Mouse (Mus musculus) embryo, embryonic 11.5 days (tissue): Measurements from ENCODE around the gene Olfr97.
"Not testable (repeated sequence)": the region's sequence is repeated elsewhere in the genome, so short reads cannot be mapped to it uniquely, and the experiment has no call there.

Experiments used
- DNase-seq: peaks from one replicate; pipeline ENCODE4 v3.0.0-alpha.2; 2012; ENCODE audit warnings: low read depth, low spot score

Gene Olfr97

DNA sequence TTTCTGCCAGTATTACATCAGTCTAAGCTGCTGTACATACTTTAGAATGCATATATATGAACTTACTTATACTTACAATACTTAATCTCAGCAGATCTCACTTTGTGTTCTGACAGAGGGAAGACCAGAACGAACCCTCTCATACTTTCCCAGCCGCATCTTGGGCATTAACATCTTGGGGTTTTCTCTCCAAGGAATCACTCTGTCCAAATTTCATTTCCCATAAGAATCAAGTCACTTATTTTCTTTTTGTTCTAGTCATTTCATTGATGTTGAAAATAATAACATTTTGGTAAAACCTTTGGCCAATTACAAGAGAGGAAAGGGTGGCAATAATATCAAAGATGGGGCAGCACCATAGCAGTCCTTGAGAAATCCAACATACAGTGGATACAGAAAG lies at the start of gene Olfr97:
Olfr97 (minus strand) TSS at position 101 of the 400 bp plus-strand sequence.
- DNase-seq: not testable (repeated sequence)

DNA sequence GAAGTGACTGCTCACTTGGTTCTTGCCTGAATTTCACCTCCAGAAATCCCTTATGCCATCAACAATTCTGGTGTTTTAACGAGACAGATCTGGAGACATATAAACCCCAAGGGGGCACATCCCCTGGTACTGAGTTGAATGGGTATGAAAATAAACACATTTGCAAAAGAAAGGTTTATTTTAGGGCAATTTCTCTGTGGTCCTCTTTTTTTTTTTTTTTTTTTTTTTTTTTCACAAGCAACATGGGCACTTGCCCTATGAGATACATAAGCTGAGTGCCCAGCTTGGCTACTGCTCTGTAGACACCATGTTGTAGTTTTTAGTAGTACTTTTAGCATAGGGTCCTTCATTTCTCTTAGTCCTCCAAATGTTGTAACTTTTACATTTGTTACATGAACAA lies 46.2 kb upstream of the Olfr97 start, which contains the start of gene Olfr99:
Olfr99 (minus strand) TSS at position 101 of the 400 bp plus-strand sequence.
- DNase-seq: no peak

DNA sequence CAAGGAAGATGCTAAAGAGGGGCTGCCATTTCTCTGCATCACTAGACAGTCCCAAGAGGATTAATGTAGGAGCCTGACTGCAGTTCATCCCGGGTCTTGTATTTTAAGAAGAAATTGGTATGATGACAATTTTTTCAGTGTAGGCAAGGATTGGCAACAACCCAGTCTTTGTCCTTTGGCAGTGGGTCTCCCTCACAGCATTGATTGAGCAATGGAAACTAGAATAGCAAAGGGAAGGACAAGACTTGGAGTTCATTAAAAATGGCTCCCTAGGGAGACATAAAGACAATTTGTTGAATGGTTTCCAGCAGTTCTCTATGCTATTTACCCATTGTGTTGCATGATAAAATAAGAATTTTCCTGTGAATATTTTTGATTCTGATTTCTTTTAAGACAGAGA lies 43.2 kb upstream of the Olfr97 start:
- no peak for DNase-seq

DNA sequence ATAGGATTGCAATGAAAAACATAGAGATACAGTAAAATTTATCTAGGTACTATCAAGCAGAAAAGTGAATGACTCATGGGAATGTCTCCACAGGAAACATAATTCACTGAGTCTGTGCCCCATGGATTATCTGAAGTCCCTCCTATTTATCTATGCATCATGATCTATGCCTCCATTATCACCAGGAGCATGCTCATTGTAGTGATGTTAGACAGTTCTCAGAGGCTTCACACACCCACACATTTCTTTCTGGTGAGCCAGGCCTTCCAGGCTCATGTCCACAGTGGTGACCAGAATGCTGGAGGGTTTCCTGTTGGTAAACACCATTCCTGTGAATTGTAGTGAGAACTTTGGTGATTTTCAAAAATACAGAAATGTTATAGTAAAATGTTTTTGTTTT lies 39.4 kb upstream of the Olfr97 start:
- no peak for DNase-seq

DNA sequence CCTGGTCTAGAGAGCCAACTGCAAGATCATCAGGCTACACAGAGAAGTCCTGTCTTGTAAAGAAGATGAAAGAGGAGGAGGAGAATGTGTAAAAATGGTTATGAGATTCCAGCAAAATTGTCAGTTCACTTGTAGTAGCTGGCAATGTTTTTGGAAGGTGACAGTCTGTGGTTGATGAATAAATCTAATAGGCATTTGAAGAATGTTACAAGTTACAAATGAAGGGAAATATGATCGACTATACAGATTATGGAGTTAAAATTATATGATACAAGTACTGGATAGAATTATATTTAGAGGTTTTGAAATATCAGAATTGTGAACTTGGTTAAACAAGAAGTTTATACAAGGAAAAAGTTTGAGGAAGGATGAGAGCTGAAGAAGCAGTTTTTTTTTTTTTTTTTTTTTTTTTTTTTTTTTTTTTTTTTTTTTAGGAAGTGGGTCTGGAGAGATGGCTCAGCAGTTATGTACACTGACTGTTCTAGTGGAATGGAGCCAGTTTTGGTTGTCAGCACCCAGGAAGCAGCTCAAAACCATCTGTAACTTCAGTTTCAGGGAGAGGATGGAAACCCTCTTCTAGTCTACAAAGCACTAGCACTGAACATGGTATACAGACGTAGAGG lies 38.6 kb upstream of the Olfr97 start:
- DNase-seq: no peak

DNA sequence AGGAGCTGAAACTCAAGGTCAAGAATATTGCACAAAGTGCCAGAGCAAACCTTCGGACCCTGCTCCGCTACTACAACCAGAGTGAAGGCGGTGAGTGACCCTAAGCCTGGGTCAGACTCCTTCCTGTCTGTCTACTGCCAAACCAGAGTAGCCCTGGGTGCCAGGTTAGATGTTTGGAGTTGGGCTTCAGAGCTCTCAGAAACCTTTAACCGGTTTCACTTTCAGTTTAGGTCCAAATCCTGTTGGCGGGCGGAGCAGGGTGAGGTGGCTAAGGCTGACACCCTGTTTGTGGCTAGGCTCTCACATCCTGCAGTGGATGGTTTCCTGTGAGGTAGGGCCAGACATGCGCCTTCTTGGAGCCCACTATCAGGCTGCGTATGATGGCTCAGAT lies 33.6 kb upstream of the Olfr97 start:
- DNase-seq: no peak

DNA sequence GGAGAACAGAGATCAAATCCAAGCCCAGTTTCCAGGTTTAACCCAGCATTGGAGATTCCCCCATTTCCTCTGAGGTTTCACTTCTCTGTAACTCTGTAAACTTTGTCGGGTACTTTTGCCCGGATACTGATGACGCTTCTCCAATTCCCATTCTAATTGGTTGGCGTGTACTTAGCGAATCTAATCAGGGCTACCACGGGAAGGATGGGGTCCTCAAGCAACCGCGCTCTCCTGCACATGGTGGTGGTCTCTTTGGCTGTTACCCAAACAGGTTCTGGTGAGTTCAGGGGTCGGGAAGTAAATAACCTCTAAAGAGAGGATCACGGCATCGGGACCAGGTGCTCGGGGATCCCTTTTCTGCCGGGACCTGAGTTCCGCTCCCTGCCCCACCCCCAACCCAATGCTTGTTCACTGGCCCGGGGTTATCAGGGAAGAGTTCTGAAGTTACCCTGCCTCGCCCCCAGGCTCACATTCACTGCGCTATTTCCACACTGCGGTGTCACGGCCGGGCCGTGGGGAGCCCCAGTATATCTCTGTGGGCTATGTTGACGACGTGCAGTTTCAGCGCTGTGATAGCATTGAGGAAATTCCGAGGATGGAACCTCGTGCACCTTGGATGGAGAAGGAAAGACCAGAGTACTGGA lies 33.0 kb upstream of the Olfr97 start, which contains the start of gene H2-M3:
H2-M3 (plus strand) TSS at position 163 of the 644 bp plus-strand sequence.
- peak; percentile 76 for DNase-seq

DNA sequence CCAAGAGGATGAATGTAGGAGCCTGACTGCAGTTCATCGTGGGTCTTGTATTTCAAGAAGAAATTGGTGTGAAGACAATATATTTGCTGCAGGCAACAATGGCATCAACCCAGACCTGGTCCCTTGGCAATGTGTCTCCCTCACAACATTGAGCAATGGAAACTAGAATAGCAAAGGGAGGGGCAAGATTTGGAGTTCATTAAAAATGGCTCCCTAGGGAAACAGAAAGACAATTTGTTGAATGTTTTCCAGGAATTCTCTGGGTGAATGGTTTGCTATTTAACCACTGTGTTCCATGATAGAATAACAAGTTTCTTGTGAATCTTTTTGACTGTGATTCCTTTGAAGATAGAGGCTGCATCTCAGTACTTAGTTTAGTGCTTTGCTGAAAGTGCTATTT lies 26.5 kb upstream of the Olfr97 start, which contains the start of gene Olfr98:
Olfr98 (minus strand) TSS at position 124 of the 400 bp plus-strand sequence.
- DNase-seq: no peak

DNA sequence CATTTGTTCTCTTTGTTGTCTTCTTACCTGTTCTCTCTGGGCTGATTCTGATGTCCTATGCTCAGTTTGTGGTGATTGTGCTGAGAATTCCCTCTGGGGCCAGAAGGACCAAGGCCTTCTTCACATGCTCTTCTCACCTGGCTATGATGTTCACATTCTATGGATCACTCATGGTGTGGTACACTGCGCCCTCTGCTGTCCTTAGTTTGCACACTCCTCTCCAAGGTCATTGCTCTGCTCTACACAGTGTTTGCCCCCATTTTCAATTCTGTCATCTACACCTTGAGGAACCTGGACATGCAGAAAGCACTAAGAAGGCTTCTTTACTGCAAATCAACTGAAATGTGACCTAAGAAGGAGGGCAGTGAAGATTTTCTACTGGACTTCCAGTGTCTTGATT lies 13.4 kb upstream of the Olfr97 start:
- no peak for DNase-seq

DNA sequence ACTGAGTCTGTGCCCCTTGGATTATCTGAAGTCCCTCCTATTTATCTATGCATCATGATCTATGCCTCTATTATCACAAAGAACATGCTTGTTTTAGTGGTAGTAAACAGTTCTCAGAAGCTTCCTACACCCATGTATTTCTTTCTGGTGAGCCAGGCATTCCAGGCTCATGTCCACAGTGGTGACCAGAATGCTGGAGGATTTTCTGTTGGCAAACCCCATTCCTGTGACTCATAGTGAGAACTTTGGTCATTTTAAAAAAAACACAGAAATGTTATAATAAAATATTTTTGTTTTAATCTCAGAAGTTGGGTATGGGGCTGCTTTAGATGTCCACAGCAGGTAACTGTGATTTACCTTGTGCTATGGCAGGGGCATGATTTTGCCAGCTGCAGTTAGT lies 12.3 kb upstream of the Olfr97 start:
- no peak for DNase-seq

DNA sequence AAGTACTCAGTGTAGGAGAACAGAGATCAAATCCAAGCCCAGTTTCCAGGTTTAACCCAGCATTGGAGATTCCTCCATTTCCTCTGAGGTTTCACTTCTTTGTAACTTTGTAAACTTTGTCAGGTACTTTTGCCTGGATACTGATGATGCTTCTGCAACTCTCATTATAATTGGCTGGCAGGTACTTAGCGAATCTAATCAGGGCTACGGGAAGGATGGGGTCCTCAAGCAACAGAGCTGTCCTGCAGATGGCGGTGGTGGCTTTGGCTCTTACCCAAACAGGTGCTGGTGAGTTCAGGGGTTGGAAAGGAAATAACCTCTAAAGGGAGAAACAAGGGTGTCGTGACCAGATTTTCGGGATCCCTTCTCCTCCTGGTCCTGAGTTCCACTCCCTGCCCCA lies 9.6 kb upstream of the Olfr97 start:
- DNase-seq: no peak

DNA sequence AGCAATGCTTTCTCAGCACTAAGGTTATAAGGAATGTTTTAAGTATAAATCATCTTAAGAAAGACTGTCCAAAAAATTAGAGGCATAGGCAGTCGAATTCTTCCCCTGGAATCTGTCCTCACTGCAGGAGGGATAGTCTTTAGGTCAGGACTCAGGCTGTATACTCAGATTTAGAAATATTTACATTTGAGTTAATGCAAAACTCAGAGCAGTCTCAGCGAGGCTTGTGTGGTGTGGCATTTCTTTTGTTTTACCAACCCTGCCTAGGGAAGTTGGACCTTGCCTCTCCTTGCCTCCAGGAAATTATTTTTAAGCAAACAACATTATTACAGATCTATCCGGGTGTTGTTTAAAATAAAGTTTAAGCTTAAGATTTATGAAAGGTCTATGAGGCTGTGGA lies 5.1 kb upstream of the Olfr97 start:
- DNase-seq: no peak

DNA sequence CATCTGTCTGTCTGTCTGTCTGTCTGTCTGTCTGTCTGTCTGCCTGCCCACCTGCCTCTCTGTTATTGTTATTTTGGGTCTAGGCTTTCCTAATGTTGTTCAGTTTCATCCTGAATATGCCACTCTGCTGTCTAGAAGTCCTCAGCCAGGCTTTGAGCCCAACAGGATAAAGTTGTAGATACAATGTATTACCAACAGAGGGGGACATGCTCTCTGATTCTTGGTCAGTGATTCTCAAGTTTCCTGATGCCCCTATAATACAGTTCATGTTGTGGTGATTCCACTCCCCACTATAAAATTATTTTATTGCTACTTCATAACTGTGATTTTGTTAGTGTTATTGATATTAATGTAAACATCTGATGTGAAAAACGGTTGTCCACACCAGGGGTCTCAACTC lies 15.3 kb downstream of the Olfr97 start:
- DNase-seq: no peak

DNA sequence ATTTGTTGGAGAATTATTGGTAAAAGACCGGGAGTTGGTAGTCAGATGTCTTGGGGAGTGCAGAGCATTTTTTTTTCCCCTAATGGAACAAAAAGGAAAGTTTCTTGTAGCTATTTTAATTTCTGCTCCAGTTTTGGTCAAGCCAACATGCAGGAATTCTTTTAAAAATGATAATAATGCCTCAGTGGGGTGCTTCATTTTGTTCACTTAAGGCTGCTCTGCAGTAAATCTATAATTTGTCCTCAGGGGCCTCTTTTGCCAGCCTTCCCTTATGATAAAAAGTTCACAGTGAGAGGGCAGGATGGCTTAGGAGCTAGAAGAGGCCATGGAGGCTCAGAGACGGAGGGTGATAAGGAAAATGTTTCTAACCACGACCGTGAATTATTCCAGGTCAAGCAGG lies 17.3 kb downstream of the Olfr97 start, which contains the start of gene Olfr96:
Olfr96 (plus strand) TSS at position 301 of the 400 bp plus-strand sequence.
- DNase-seq: no peak

DNA sequence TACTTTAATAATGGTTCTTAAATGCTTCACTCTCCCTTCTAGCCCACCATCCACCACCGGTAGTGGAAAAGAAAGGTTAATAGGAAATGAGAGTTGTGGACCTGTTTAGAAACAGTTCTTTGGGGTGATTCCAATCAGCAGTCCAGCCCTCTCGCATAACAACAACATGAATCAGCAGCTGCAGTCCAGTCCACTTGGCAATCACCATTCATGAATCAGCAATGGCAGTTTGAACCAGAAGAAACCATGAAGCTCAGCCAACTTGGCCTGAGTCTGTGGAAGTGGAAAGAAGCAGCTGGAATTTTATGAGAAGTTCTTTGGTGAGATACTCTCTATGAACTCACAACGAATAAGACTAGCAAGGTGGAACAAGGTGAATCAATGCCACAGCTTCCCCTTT lies 18.6 kb downstream of the Olfr97 start:
- DNase-seq: no peak

DNA sequence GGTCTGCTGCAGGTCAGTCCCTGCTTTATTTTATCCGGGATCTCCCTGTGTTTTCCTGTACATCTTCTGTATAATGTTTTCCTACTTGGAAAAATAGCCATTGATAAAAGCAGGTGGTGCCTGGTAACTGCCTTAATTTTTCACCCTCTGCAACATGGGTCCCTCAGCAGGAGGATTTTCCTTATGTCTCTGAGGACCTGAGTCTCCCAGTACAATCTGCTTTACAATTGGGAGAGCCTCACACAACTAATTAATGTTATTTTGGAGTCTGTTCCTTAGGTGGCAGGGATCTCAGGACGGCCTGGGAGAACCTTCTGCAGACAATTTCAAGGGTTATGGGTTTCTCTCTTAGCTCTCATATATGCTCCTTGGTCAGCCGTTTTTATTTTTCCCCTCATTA lies 24.1 kb downstream of the Olfr97 start, which contains the start of gene Olfr95:
Olfr95 (minus strand) TSS at position 101 of the 400 bp plus-strand sequence.
- no peak for DNase-seq

DNA sequence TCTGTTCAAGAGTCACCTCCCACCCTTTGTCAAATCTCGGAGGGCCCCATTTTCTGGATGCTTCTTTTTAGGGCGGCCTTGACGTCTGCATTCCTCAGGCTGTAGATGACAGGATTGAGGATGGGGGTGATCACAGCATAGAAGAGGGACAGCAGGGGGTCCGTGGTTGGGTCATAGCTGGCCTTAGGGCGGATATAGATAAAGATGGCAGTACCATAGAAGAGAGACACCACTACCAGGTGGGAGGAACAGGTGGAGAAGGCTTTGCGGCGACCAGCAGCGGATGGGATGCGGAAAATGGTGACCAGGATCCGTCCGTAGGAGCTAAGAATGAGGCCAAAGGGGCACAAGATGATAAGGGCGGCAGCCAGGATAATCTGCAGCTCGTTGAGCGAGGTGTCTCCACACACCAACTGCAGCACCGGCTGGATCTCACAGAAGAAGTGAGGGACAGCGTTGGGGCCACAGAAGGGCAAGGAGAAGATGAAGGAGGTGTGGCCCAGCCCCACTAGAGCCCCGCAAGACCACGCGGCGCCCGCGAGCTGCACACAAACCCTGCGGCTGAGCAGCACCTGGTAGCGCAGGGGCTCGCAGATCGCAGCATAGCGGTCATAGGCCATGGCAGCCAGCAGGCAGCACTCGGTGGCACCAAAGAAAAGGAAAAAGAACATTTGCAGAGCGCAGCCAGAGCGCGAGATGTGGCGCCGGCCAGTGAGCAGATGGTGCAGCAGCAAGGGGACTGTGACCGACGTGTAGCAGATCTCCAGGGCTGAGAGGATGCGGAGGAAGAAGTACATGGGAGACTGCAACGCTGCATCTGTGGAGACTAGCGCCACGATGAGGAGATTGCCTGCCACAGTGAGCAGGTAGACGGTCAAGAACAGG lies 26.0 kb downstream of the Olfr97 start:
- no peak for DNase-seq

DNA sequence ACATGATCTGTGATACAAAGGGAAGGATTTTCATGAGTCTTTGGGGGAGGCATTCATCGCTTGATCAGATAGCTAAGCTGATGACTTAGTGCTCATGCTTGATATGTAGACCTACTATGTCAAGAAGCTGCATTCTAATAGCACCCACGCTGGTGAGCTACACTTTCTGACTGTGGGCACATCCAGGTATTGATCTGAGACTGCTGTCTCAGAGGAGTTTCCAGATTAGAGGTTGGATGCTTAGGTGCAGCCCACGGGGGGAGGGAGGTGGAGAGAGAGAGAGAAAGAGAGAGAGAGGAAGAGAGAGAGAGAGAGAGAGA lies 33.3 kb downstream of the Olfr97 start:
- no peak for DNase-seq

DNA sequence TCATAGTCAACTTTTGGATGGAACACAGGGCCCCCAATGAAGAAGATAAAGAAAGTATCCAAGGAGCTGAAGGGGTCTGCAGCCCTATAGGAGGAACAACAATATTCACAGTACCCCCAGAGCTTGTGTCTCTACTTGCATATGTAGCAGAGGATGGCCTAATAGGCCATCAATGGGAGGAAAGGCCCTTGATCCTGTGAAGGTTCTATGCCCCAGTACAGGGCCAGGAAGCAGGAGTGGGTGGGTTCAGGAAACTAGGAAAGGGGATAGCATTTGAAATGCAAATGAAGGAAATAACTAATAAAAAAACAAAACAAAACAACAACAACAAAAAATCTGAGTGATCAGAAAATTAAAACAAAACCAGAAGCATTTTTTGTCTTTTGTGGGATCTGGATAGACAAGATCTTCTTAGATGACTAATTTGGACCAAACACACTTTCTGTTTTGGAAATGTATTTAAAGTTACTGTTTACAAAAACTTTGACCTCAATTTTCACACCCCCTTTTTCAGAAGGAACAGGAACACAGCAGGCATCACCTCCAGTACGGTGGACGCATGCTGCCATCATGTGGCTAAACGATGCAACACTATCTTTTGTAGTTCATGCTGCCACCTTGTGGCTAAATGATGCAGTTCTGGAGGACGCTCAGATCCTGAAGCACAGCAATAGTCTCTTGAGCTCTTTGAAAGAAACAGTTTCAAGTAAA lies 33.8 kb downstream of the Olfr97 start:
- DNase-seq: peak; percentile 72

DNA sequence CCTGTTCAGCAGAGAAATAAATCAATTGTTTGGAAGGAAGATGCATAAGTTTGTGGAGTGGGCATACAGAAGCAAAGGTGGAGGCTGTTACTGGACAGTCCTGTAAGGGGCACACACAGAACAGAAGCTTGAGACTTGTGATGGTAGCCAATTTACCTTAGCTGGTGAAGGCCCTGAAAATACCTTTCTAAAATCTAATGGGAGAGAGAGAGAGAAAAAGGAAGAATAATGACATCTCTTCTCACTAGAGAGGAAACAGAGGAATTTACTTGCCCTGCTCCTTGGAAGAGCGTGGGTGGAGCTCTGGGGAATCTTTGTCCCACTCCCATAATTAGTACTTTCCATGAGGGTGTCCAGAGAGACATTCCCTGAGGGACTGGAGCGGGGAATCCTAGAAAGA lies 36.2 kb downstream of the Olfr97 start, which contains the start of gene Olfr94:
Olfr94 (minus strand) TSS at position 101 of the 400 bp plus-strand sequence.
- DNase-seq: no peak

DNA sequence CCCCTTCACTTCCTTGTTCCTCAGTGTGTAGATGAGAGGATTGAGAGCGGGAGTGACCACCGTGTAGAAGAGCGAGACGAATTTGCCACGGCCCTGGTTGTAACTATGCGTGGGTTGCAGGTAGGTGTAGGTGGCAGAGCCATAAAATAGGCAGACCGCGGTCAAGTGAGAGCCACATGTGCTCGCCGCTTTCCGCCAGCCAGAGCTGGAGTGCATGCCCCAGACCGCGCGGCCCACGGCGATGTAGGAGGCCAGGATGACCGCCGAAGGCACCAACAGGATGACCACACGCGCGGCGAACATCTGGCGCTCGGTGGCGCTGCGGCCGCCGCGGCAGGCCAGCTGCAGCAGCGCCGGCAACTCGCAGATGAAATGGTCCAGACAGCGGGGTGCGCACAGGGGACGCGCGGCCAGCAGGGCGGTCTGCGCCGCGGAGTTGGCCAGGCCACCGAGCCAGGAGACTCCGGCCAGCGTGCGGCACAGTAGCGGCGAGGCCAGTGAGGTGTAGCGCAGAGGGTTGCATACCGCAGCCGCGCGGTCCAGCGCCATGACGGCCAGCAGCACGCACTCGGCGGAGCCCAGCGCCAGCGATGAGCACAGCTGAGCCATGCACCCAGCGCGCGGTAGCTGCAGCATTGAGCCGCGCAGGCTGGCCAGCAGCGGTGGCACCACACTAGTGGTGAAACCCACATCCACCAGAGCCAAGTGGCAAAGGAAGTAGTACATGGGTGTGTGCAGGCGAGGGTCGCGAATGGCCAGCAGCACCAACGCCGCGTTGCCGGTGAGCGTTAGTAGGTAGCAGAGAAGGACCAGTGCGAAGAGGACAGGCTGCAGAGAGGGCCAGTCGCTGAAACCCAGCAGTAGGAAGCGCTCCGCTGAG lies 40.0 kb downstream of the Olfr97 start:
- peak; percentile 32 for DNase-seq
